Mouse (Mus musculus): ENCODE data around the gene Prrg2.

The Prrg2 gene

DNA sequence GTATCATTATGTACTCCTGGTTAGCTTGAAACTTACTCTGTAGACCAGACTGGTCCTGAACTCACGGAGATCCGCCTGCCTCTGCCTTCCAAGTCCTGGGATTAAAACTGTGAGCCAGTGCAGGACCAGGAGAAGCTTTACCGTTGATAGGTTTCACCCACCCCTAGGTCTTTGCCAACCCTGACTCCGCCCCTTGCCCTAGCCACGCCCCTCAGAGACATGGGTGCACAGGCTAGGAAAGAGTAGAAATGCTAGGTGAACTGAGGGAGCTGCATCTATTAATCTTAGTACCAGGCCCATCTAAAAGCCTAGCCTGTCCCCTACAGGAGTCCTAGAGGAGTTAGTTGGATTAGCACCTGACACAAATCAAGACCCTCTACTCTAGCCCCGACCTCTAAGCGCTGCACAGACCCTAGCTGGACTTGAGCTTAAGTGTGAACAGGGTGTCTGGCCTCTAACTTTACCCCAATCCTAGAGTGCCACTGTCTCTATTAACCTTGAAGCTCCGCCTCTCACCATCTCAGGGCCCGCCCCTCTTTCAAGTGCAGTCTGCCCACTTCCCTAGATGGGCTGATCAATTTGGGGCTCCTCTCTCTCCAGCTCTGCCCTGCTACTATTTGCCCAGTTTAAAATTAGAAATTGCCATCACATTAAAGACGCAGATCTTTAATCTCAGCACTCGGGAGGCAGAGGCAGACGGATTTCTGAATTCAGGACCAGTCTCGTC lies 27.9 kb upstream of the Prrg2 start:
- DNase-seq (ENCODE audit: extremely low read depth, low read depth, low spot score), result no peak

DNA sequence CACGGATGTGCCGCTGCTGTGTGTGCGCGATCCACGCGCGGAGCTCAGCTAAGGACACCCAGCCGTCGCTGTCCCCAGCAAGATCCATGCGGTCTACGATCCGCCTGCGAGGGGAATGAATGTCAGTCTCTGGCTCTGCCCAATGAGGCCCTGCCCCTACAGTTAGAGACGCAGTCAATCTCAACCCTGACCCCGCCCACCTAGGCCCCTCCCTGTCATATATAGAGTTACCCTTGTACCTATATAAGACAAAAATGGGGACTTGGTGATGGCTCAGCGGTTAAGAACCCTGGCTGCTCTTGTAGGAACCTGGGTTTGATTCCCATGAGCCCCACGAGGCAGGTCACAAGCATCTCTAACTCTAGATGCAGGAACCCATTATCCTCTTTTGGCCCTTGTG lies 26.1 kb upstream of the Prrg2 start:
- DNase-seq (ENCODE audit: extremely low read depth, low read depth, low spot score), result no peak

DNA sequence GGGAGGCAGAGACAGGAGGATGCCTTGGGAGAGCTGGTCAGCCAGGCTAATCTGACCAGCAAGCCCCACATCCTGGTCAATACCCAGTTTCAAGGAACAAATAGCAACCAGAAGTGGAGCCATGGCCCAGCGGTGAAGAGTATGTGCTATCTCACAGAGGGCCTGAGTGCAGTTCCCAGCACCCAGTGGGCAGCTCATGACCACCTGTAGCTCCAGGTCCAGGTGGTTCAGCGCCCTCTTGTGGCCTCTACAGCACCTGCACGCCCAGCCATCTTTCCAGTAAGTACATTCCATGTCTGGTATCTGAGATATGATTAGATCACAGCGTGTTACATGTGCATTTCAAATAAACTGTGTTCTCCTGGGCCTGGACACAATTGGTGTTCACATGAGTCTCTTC lies 23.6 kb upstream of the Prrg2 start:
- DNase-seq (ENCODE audit: extremely low read depth, low read depth, low spot score), result no peak

DNA sequence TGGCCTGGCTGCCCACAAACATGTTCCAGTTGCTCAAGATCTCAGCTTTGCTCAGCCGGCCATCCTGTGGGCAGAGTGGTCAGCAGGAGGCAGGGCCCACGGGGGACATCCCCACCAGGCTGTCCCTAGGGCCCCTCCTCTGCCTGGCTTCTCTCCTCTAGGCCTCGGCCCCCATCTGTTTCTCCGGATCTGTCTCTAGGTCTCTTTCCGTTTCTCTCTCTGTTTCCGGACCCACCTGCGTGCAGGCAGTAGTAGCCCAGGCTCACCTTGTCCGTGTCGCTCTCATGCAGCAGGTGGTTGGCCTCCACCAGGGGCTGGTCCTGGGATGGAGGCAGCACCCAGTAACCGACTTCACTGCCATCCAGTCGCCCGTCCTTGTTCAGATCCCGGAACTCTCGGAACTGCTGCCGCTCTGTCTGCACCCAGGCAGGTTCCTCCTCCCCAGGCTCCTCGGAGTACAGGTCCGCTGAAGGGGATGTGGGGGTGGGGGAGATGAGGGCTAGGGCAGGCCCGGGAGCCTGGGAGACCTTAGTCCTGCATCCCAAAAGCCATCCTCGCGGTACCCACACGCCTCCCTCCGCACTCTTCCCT lies 20.9 kb upstream of the Prrg2 start:
- no peak for DNase-seq (ENCODE audit: extremely low read depth, low read depth, low spot score)

DNA sequence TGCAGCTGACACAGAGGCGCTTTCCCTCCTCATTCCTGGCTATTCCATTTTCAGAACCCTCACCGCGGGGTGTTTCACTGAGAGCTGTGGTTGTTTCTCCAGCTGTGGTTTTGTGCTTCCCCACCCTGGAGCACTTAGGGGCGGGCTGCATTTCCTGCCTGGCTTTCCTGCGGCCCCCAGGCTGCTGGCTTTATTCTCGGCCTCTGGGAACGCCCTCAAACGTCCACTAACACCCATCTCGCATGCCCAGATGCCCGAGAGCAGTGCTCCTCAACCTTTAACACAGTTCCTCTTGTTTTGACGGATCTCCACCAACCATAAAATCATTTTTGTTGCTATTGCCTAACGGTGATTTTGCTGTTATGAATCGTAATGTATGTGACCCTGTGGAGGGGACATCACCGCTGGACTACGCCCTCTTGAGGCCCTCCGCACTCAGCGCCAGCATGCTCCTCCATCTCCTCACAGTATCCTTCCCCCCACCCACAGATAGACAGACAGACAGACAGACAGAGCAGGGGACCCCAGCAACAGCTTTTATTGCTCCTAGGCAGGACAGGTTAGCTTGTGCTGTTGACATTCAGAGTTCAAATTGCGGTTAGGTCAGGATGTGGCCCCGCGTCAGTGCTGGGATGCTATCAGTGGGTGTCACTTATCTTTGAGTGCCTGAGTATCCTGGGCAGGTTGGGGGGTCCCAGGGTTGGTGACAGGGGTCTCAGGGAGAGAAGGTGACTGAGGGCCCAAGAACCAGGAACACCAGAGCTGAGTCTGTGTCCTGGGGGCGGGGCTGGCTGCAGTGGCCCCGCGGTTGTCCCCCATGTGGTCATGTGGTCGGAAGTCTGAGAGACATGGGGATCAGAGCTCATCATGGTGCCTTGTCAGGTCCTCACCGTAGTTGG lies 20.2 kb upstream of the Prrg2 start:
- no peak for DNase-seq (ENCODE audit: extremely low read depth, low read depth, low spot score)

DNA sequence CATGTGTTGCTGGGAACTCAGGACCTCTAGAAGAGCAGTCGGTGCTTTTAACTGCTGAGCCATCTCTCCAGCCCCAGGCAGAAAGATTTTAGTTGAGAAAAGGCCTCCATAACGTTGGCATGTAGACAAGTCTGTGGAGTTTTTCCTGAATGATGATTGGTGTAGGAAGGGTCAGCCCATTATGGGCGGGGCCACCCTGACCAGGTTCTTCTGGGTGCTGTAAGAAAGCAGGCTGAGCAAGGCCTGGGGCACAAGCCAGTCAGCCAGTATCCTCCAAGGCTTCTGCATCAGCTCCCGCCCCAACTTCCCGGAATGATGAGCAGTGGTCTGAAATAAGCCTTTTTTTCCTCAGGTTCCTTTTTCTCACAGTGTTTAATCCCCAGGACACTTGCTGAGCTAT lies 18.5 kb upstream of the Prrg2 start:
- no peak for DNase-seq (ENCODE audit: extremely low read depth, low read depth, low spot score)

DNA sequence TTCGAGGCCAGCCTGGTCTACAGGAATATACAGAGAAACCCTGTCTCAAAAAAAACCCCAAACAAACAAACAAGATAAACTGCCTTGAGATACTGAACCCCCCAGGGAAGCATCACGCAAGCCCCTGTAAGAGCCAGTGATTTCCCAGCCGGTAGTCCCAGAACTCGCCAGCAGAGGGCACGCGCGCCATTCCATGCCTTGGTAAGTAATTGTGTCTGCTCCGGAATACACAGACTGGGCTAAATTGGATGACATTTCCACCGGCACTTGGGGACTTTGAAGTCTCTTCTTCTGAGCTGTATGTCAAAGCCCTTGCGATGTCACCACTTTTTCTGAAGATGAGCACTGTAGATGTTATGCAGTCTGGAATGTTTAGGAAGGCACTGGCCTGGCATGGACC lies 17.4 kb upstream of the Prrg2 start:
- no peak for DNase-seq (ENCODE audit: extremely low read depth, low read depth, low spot score)

DNA sequence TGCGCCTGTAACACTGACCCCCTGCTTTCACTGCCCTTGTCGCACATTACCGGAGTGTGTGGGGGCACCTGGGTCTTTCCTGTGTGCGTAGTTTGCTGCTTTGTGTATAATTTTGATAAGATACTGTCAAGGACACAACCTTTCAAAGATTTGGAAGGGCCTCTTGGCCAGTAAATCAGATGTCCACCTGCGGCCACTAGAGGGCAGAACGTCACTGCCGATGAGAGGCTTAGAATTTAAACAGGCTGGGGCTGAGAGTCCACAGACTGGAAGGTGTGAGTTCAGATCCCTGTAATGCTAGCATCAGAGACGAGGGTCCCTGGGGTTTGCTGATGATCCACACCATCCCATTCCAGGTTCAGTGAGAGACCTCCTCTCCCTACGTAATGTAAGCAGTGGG lies 16.0 kb upstream of the Prrg2 start:
- DNase-seq (ENCODE audit: extremely low read depth, low read depth, low spot score), result no peak

DNA sequence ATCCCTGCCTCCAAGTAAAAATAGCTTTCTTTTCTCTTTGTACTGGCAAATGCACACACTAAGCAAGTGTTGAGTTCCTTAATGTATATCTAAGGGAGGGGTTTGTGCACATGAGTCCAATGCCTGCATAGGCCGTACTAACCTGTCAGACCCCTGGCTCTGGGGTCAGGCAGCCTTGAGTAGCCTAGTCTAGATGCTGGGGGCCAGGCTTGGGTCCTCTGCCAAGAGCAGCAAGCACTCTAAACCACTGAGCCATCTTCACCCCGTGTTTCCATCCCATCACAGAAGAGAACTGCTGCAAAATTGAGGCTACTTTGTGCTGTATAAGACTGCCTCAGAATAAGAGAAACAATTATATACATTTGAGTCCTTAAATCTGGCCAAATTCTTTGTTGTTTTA lies 15.4 kb upstream of the Prrg2 start:
- DNase-seq (ENCODE audit: extremely low read depth, low read depth, low spot score), result no peak

DNA sequence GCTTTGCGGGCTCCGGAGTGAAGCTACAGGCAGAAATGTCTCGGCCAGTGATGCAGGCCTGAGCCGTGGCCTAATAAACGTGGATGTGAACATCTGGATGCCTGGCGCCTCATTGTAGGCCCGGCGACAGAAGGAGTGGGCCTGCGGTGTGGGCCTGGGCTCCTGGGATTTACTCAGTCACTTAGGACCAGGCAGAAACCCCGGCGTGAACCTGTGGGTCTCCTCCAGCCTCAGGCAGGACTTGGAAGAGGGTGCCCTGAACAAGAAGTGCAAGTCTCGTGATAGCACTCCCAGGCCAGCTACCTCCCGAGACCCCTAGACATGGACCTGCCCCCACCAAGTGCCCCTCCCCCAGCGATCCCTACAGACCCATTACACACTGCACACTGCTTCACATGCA lies 14.8 kb upstream of the Prrg2 start:
- DNase-seq (ENCODE audit: extremely low read depth, low read depth, low spot score), result no peak

DNA sequence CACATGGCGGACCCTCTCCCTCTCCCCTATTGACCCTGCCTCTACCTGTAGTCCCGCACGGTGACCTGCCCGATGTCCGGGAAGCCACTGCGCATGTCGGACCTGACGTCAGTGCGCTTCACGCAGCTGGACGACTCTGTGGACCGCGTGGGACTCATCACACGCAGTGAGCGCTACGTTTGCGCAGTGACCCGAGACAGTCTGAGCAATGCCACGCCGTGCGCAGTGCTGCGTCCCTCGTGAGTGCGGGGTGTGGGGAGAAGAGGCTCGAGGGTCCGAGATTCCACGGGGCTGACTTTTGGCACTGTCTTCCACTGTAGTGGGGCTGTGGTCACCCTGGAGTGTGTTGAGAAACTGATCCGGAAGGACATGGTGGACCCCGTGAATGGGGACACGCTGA lies 14.0 kb upstream of the Prrg2 start:
- no peak for DNase-seq (ENCODE audit: extremely low read depth, low read depth, low spot score)

DNA sequence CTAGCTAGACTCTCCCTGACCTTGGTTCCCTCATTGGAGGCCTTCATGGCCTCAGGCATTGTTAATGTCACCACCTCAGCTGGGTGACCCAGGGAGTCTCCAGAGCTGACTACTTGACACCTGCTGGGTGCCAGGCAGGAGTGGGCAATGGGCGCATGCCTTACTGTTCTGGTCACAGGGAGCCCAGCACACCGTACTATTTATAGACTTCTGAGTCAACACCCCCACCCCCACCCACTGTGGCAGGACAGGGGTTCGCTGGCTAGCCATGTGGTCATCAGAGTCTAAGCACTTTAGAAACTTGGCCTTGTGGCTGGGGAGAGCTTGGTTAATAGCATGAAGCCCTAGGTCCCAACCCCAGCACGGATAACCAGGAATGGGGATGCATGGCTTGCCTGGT lies 12.9 kb upstream of the Prrg2 start:
- no peak for DNase-seq (ENCODE audit: extremely low read depth, low read depth, low spot score)

DNA sequence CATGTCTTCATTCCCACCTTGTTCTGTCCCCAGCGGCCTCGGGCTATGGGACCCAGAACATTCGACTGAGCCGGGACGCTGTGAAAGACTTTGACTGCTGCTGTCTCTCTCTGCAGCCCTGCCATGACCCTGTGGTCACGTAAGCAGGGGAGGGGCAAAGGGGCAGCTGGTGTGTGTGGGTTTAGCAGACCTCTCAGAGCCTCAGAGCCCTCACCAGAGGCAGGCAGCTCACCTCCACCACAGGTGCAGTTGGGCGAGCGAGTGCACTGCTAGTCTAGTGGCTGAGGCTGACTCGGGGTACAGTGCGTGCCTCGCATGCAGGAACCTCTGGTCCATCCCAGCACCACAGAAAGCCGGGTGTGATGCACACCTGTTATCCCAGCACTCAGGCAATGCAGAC lies 11.5 kb upstream of the Prrg2 start:
- DNase-seq (ENCODE audit: extremely low read depth, low read depth, low spot score), result no peak

DNA sequence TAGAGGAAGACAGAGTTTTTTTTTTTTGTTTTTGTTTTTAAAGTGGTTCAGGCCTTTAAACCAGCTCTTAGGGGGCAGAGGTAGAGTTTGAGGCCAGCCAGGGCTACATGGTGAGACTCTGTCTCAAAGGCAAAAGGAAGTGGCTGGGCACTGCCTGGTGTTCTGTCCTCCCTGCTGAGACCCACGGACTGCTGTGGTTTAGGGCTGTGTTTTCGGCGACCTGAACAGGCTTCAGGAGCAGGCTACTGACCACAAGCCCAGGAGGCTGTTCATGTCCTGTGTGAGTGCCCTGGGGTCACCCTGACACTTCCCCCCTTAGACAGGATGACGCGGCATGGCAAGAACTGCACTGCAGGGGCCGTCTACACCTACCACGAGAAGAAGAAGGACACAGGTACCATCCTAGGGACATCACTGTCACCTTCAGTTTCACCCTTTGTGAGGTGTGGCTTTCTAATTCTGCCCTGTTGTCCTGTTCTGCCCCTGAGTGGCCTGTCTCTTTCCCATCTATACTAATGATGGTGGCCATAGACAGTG lies 10.8 kb upstream of the Prrg2 start:
- no peak for DNase-seq (ENCODE audit: extremely low read depth, low read depth, low spot score)

DNA sequence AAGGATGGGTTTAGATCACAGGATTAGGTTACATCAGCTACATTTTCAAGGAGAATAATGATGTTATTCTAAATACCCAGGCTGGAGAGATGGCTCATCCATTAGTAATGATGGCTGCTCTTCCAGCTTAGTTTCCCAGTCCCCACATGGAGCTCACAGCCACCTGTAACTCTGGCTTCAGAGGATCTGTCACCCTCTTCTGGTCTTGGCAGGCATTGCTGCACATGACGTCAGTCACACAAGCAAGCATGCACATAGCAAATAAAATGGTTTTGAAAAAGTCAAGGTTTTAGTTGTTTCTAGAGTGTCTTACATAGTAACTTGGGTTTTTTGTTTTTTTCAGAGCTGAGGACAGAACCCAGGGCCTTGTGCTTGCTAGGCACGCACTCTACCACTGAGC lies 9.8 kb upstream of the Prrg2 start:
- DNase-seq (ENCODE audit: extremely low read depth, low read depth, low spot score), result no peak

DNA sequence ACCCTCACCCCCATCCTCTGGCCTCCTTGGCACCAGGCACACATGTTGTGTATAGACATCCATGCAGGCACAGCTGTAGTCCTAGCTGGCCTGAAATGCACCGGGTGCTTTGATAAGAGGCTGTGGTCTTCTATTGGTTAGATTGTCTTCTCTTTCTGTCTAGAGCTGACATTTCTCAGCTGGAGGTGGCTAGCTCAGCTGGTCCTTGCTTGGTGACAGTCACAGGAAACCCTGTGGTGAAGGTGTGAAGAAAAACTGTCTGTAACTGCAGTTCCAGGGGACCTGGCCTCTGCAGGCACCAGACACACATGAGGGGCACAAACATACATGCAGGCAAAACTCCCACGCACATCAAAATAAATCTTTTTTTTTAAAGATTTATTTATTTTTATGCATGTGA lies 7.2 kb upstream of the Prrg2 start:
- DNase-seq (ENCODE audit: extremely low read depth, low read depth, low spot score), result no peak

DNA sequence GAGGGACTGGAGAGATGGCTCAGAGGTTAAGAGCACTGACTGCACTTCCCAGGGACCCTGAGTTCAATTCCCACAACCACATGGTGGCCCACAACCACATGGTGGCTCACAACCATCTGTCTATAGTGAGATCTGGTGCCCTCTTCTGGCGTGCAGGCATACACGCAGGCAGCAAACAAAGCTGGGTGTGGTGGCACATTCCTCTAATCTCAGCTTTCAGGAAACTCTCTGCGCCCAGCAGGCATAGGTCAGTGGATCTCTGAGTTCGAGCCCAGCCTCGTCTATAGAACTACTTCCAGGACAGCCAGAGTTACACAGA lies 5.5 kb upstream of the Prrg2 start:
- no peak for DNase-seq (ENCODE audit: extremely low read depth, low read depth, low spot score)

DNA sequence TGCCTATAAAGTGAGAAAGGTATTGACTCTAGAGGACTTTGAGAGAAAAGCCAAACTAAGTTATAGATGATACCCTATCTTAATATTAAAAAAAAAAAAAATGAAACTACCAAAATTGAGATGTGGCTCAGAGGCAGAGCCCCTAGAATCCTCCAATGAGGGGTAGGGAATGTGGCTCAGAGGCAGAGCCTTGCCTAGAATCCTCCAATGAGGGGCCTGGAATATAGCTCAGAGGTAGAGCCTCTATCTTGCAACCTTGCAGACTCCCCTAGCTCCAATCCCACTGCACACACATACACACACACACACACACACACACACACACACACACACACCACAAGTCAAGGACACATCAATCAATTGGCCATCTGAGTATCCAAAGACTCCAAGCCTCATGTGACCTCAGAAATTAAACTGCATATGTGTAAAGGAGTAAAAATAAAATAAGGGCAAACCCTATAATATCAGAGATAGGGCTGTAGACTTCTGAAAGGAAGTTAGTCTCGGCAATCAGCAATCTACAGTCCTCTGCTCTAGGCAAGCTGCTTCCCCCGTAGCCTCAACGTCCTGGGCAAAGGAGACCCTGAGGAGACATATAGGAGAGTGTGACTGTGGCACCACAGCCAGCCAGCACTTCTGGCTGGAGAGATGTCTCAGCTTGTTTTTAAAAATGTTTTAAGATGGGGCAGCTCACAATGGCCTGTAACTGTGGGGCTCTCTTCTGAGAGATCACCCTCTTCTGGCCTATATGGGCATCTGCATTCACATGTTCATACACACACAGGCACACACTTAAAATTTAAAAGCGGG lies 4.9 kb upstream of the Prrg2 start:
- DNase-seq (ENCODE audit: extremely low read depth, low read depth, low spot score), result no peak

DNA sequence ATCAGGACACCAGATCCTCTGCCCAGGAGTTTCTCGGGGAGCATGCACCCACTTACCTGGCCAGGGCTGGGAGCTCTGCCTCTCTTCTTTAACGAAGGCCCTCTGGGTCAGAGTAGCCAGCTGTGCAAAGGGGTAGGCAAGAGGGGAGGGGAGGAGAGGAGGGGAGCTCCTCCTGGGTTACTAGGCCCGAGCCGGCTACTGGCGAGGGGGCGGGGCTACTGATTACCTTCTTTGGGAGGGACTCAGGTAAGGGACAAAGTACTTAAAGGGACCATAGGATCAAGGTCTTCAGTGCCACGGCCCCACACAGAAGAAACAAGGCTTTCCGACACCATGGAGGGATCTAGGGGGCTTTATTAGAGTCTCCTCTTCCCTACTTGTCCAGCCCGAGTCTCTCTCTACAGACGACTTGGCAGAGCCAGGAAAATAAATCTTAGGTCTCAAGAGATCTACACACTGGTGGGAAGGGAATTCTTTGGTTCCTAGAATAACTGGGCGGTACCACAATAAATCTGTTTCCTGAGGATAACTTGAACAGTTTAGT lies 873 bp downstream of the Prrg2 start:
- no peak for DNase-seq (ENCODE audit: extremely low read depth, low read depth, low spot score)

DNA sequence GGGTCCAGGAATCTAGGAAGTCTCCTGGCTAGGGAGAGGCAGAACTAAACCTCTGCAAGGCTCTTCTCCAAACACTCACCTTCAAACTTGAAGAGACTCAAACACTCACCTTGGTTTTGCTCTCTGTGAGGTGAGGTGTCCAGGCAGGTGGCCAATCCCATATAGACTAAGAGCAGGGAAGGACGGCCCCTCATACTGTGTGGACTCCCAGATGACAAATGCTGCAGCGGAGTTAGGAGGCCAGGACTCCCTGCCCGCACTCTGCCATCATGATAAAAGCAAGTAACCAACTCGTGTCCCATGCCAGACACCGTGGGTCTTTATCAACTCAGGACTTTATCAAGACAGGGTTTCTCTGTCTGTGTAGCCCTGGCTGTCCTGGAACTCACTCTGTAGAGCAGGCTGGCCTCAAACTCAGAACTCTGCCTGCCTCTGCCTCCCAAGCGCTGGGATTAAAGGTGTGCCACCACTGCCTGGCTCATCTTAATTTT lies 1.8 kb downstream of the Prrg2 start:
- DNase-seq (ENCODE audit: extremely low read depth, low read depth, low spot score), result no peak
